Mouse (Mus musculus): ENCODE data around the gene Pitpnm3. TPM values are rescaled to one million over a fixed set of nuclear protein-coding genes. Genes with fewer than 3 reads are reported as not detected.

Pitpnm3 gene
- polyA plus RNA-seq, 1 experiment from 2014 or later, result 0.03 TPM

- no peaks in the 10 kb centered on the region for H3K27me3 ChIP-seq (ENCODE audit: low read depth, poor library complexity, severe bottlenecking)
- H3K9me3 ChIP-seq (replicated peaks), result no peaks in the 10 kb centered on the region
- no peak for DNase-seq (ENCODE audit: low spot score)
- H3K36me3 ChIP-seq, result no peaks in the 10 kb centered on the region
- H3K4me1 ChIP-seq, result no peaks in the 10 kb centered on the region
- no peak overlapping the region for H3K4me3 ChIP-seq
- H3K27ac ChIP-seq, result no peak overlapping the region
- 86% methylated on average over 7 of the region's 7 CpGs for whole genome bisulfite sequencing
Measured at GRCm38 (mm10) chr11:72103530-72103929, 32.0 kb downstream of the Pitpnm3 start.

GRCm38 (mm10) chr11:72100996-72101395 is 34.6 kb downstream of the Pitpnm3 start:
- Histone ChIP-seq H3K36me3 (no peaks in the 10 kb centered on the region), H3K4me1 (no peaks in the 10 kb centered on the region), H3K27ac (no peak overlapping the region), H3K4me3 (no peak overlapping the region), H3K27me3 (ENCODE audit: low read depth, poor library complexity, severe bottlenecking) (no peaks in the 10 kb centered on the region), H3K9me3 (replicated peaks) (no peaks in the 10 kb centered on the region)
- no peak for DNase-seq (ENCODE audit: low spot score)
- WGBS, result 96% methylated on average over 4 of the region's 4 CpGs

GRCm38 (mm10) chr11:72099181-72099580 is 36.4 kb downstream of the Pitpnm3 start:
- WGBS, result 84% methylated on average over 4 of the region's 4 CpGs
- Histone ChIP-seq H3K36me3 (no peaks in the 10 kb centered on the region), H3K27ac (no peak overlapping the region), H3K4me1 (no peaks in the 10 kb centered on the region), H3K27me3 (ENCODE audit: low read depth, poor library complexity, severe bottlenecking) (no peaks in the 10 kb centered on the region), H3K4me3 (no peak overlapping the region), H3K9me3 (replicated peaks) (no peaks in the 10 kb centered on the region)
- no peak for DNase-seq (ENCODE audit: low spot score)

GRCm38 (mm10) chr11:72098027-72098426 is 37.6 kb downstream of the Pitpnm3 start:
- DNase-seq (ENCODE audit: low spot score), result no peak
- 82% methylated on average over 3 of the region's 3 CpGs for WGBS
- H3K4me1 ChIP-seq, result no peaks in the 10 kb centered on the region

GRCm38 (mm10) chr11:72095994-72096393 is 39.6 kb downstream of the Pitpnm3 start:
- no peaks in the 10 kb centered on the region for H3K4me1 ChIP-seq
- no peak overlapping the region for H3K4me3 ChIP-seq
- WGBS, result 51% methylated on average over 3 of the region's 3 CpGs
- no peaks in the 10 kb centered on the region for H3K27me3 ChIP-seq (ENCODE audit: low read depth, poor library complexity, severe bottlenecking)
- H3K27ac ChIP-seq, result no peak overlapping the region
- H3K9me3 ChIP-seq (replicated peaks), result no peaks in the 10 kb centered on the region
- no peak for DNase-seq (ENCODE audit: low spot score)
- H3K36me3 ChIP-seq, result no peaks in the 10 kb centered on the region

More at GRCm38 (mm10) chr11:72098027-72098426, 37.6 kb downstream of the Pitpnm3 start:
- no peak overlapping the region for H3K4me3 ChIP-seq
- H3K27ac ChIP-seq, result no peak overlapping the region
- H3K36me3 ChIP-seq, result no peaks in the 10 kb centered on the region
- no peaks in the 10 kb centered on the region for H3K27me3 ChIP-seq (ENCODE audit: low read depth, poor library complexity, severe bottlenecking)
- H3K9me3 ChIP-seq (replicated peaks), result no peaks in the 10 kb centered on the region

GRCm38 (mm10) chr11:72094442-72094841 is 41.1 kb downstream of the Pitpnm3 start:
- 92% methylated on average over 7 of the region's 7 CpGs for WGBS
- Histone ChIP-seq H3K27me3 (ENCODE audit: low read depth, poor library complexity, severe bottlenecking) (no peaks in the 10 kb centered on the region), H3K4me1 (no peaks in the 10 kb centered on the region)

GRCm38 (mm10) chr11:72092390-72092789 is 43.2 kb downstream of the Pitpnm3 start:
- 66% methylated on average over 8 of the region's 8 CpGs for WGBS

More at GRCm38 (mm10) chr11:72094442-72094841, 41.1 kb downstream of the Pitpnm3 start:
- DNase-seq (ENCODE audit: low spot score), result no peak
- no peak overlapping the region for H3K4me3 ChIP-seq
- no peaks in the 10 kb centered on the region for H3K9me3 ChIP-seq (replicated peaks)
- no peak overlapping the region for H3K27ac ChIP-seq
- no peaks in the 10 kb centered on the region for H3K36me3 ChIP-seq

DNA sequence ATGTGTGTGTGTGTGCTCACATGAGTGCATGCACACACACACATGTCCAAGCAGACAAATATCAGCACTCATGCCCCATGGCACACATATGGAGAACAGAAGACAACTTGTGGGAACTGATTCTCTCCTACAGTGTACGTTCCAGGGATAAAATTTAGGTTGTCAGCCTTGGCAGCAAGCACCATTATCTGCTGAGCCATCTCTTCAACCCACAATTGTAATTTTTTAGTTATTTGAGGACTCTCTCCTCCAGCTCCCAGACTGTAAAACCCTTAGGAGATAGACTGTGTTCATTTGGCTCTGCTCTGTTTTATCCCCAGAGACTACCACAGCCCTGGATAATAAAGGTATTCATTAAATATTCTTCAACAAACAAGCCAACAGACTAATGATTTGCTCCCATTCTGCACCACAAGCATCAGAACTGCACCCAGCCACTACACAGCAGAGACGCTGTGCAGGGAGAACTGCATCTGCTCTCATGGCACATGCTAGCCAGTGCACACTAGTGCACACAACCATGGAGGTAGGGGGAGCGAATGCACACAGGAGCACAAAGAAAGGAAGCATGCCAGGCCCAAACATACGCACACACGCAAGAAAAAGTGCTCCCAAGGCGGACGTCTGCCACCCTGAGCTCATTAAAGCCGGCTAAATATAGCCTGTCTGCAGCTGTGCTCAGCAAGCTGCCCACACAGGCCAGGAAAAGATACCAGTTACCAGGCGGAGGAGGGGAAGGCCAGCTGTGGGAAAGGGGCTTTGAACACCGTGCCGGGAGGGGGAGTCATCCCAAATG is 49.1 kb downstream of the Pitpnm3 start:
- H3K9me3 ChIP-seq (replicated peaks), result no peaks in the 10 kb centered on the region
- WGBS, result 62% methylated on average over 11 of the region's 11 CpGs
- H3K36me3 ChIP-seq, result no peaks in the 10 kb centered on the region
- DNase-seq (ENCODE audit: low spot score), result no peak
- H3K27me3 ChIP-seq (ENCODE audit: low read depth, poor library complexity, severe bottlenecking), result no peaks in the 10 kb centered on the region
- H3K4me1 ChIP-seq, result peaks cover 17% of the 10 kb centered on the region
- H3K27ac ChIP-seq, result peak overlapping the region; percentile 73
- H3K4me3 ChIP-seq, result no peak overlapping the region

More at GRCm38 (mm10) chr11:72092390-72092789, 43.2 kb downstream of the Pitpnm3 start:
- H3K36me3 ChIP-seq, result no peaks in the 10 kb centered on the region
- no peaks in the 10 kb centered on the region for H3K9me3 ChIP-seq (replicated peaks)
- H3K4me1 ChIP-seq, result no peaks in the 10 kb centered on the region
- no peaks in the 10 kb centered on the region for H3K27me3 ChIP-seq (ENCODE audit: low read depth, poor library complexity, severe bottlenecking)
- no peak overlapping the region for H3K27ac ChIP-seq
- no peak for DNase-seq (ENCODE audit: low spot score)
- H3K4me3 ChIP-seq, result no peak overlapping the region

- 94% methylated on average over 15 of the region's 15 CpGs for WGBS
- DNase-seq (ENCODE audit: low spot score), result no peak
Measured at GRCm38 (mm10) chr11:72084337-72084736, 51.2 kb downstream of the Pitpnm3 start.

DNA sequence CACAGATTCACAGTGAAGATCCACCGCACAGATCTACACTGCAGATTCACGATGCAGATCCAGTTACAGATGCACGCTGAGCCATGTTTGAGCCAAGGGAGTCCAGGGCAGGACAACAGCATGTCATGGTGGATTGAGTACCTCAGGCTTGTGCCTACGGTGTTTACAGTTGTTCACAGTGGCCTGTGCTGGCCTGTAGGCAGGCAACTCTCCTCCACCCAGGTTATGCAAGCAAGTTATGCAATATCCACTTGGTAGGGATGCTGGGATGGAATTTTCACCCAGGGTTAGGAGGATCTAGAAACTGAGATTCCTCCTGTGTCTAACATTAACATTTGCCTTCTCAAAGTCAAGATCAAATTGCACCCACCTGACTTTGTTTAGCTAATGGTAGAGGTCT is 53.0 kb downstream of the Pitpnm3 start:
- Histone ChIP-seq H3K4me3 (no peak overlapping the region), H3K27ac (no peak overlapping the region), H3K9me3 (replicated peaks) (no peaks in the 10 kb centered on the region), H3K27me3 (ENCODE audit: low read depth, poor library complexity, severe bottlenecking) (no peaks in the 10 kb centered on the region), H3K36me3 (no peaks in the 10 kb centered on the region), H3K4me1 (peaks cover 17% of the 10 kb centered on the region)
- 94% methylated on average over 4 of the region's 4 CpGs for WGBS
- no peak for DNase-seq (ENCODE audit: low spot score)

More at GRCm38 (mm10) chr11:72084337-72084736, 51.2 kb downstream of the Pitpnm3 start:
- H3K4me1 ChIP-seq, result peaks cover 17% of the 10 kb centered on the region
- no peaks in the 10 kb centered on the region for H3K36me3 ChIP-seq
- H3K4me3 ChIP-seq, result no peak overlapping the region
- H3K27ac ChIP-seq, result no peak overlapping the region
- no peaks in the 10 kb centered on the region for H3K27me3 ChIP-seq (ENCODE audit: low read depth, poor library complexity, severe bottlenecking)
- no peaks in the 10 kb centered on the region for H3K9me3 ChIP-seq (replicated peaks)

- 89% methylated on average over 6 of the region's 6 CpGs for WGBS
- DNase-seq (ENCODE audit: low spot score), result no peak
- 0 out of 2 replicates have a peak overlapping the region, but pooled peaks have one; percentile 14 for H3K27ac ChIP-seq
Measured at GRCm38 (mm10) chr11:72080461-72080860, 55.1 kb downstream of the Pitpnm3 start.

GRCm38 (mm10) chr11:72078647-72079046 is 56.9 kb downstream of the Pitpnm3 start:
- H3K9me3 ChIP-seq (replicated peaks), result no peaks in the 10 kb centered on the region
- no peaks in the 10 kb centered on the region for H3K27me3 ChIP-seq (ENCODE audit: low read depth, poor library complexity, severe bottlenecking)
- H3K27ac ChIP-seq, result no peak overlapping the region
- no peak for DNase-seq (ENCODE audit: low spot score)
- no peak overlapping the region for H3K4me3 ChIP-seq
- H3K36me3 ChIP-seq, result no peaks in the 10 kb centered on the region
- no peaks in the 10 kb centered on the region for H3K4me1 ChIP-seq
- 68% methylated on average over 4 of the region's 4 CpGs for WGBS

More at GRCm38 (mm10) chr11:72080461-72080860, 55.1 kb downstream of the Pitpnm3 start:
- no peaks in the 10 kb centered on the region for H3K9me3 ChIP-seq (replicated peaks)
- H3K4me3 ChIP-seq, result no peak overlapping the region
- H3K36me3 ChIP-seq, result no peaks in the 10 kb centered on the region
- H3K4me1 ChIP-seq, result no peaks in the 10 kb centered on the region
- H3K27me3 ChIP-seq (ENCODE audit: low read depth, poor library complexity, severe bottlenecking), result no peaks in the 10 kb centered on the region

DNA sequence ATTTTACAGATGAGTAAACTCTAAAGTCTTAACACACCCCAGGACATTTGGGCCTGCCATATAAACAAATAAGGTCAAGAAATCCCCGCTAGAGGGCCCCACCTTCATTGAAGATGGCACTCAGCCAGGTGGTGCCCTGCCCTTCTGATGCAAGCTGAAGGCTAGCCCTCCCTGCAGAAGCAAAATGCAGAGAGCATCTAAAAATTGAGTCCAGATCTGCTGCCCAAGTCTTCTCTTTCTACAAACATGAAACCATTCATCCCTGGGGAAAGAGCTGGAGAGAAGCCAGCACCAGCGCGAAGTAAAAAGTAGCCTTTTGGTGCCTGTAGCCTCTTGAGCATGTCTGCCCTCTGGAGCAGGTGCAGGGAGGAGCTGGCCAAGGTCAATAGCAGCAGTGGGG is 57.5 kb downstream of the Pitpnm3 start:
- H3K27ac ChIP-seq, result no peak overlapping the region
- no peak overlapping the region for H3K4me3 ChIP-seq
- 56% methylated on average over 3 of the region's 3 CpGs for WGBS
- H3K9me3 ChIP-seq (replicated peaks), result no peaks in the 10 kb centered on the region
- no peaks in the 10 kb centered on the region for H3K36me3 ChIP-seq
- no peak for DNase-seq (ENCODE audit: low spot score)
- H3K4me1 ChIP-seq, result no peaks in the 10 kb centered on the region
- H3K27me3 ChIP-seq (ENCODE audit: low read depth, poor library complexity, severe bottlenecking), result no peaks in the 10 kb centered on the region
